Mouse (Mus musculus): Measurements from ENCODE around the gene Galns.

Gene Galns

GRCm38 (mm10) chr8:122611295-122612133, at the start of gene Galns, which contains the start of gene Trappc2l:
TSS of gene Galns (minus strand) at chr8:122611463.
TSS of gene Trappc2l (plus strand) at chr8:122611640.
- peak; percentile 93 to 95 for DNase-seq (ENCODE audit: low read depth in 2 of 2, low spot score in 2 of 2)

DNA sequence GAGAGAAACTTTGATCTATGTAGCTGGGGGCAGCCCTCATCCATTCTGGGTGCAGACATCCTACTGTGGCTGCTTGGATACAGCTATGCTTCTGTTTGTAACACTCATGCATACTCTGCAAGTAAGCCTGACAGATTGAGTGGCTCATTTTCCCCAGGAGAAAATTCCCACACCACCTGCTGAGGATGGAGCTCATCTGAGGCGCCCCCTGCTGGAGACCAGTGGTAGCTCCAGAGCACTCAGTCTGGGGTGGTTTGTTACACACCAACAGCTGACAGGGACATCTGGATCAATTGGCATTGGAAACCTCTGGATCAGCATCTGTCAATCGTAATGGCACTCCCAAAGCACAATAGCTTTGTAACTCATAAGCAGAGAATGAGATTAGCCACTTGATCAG, 48.8 kb upstream of the Galns start:
- peak; percentile 20 to 57 for DNase-seq (ENCODE audit: low read depth in 2 of 2, low spot score in 2 of 2)

DNA sequence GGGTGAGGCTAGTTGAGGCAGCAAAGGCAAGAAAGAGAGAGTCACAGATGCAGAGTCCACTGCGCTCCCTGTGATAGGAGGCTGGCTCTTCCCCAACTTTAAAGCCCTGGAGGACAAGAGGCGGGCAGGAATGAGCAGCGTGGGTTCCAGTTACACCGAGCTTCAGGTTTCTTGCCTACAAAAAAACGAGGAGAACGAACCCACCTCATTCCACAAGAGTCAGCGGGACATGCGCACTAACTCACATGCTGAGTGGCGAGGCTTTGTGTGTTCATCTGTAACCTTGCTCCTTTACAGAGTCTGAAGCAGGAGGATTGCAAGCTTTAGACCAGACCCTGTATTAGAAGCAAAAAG, 47.5 kb upstream of the Galns start:
- no peak for DNase-seq (ENCODE audit: low read depth in 2 of 2, low spot score in 2 of 2)

DNA sequence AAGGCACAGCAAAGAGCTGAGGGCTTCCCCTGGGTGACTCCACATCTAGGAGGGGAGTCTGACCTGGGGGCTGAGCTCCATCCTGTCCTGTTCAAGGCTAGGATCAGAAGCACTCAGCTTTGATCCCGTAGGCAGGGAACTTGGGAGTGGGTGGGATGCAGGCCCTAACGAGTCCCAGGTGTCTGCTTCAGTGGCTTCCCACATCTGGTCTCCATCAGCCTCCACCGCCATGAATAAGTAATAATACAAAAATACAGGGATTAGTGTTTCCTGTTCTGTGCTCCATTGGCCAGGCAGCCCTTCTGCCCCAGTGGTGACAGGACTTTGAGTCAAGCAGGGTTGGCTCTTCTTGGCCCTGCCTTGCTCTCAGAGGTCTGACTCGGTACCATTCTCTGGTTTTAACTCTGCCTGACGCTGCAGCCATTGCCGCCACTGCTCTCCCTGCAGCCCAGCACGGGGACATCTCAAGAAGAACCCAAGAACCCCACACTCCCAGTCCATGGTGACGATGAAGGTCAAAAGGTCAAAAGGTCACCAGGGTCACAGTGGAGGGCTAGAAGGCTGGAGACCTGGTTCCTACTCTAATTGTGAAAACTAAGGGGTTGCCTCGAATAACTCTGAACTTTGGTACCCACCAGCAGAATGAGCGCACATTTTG, 47.0 kb upstream of the Galns start:
- no peak for DNase-seq (ENCODE audit: low read depth in 2 of 2, low spot score in 2 of 2)

- no peak for DNase-seq (ENCODE audit: low read depth in 2 of 2, low spot score in 2 of 2)
Observed at GRCm38 (mm10) chr8:122656056-122656999, 45.1 kb upstream of the Galns start.

DNA sequence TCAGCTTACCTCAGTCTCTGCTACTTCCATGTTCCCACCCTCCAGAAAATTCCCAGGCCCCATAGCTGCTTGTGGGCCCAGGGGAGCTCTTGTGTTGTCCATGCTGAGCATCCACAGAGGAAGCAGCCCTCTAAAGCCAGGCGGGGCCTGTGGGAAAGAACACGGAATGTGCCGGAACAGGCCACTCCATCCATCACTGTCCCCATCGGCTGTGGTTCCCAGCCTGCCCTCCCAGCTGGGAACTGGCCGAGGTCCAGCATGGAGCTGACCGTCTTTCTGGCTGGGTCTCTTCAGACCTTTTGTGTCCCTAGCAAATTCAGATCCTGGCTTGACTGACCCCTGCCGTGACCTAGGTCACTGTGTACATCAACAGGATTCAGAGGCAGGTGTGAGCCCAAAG, 43.5 kb upstream of the Galns start:
- no peak for DNase-seq (ENCODE audit: low read depth in 2 of 2, low spot score in 2 of 2)

DNA sequence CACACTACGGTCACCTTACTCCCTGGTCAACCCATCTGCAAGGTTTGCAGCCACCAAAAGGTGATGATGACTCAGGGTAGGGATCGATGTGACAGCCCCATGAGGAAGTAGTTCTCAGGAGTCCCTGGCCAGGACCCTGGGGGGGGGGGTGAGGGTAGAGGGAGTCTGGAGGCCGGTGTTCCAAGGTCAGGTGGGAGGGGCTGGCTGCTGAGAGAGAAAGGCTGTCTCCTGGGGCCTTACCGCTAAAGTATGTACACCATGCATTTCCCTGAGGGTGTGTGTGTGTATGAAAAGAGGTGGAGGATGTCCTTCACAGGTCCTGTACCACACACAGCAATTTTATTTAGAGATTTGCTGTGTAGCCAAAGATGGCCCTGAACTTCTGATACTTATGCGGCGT, 41.4 kb upstream of the Galns start:
- no peak for DNase-seq (ENCODE audit: low read depth in 2 of 2, low spot score in 2 of 2)

- no peak for DNase-seq (ENCODE audit: low read depth in 2 of 2, low spot score in 2 of 2)
Observed at GRCm38 (mm10) chr8:122651326-122651921, 40.2 kb upstream of the Galns start.

GRCm38 (mm10) chr8:122648192-122648970, 37.1 kb upstream of the Galns start:
- no peak for DNase-seq (ENCODE audit: low read depth in 2 of 2, low spot score in 2 of 2)

DNA sequence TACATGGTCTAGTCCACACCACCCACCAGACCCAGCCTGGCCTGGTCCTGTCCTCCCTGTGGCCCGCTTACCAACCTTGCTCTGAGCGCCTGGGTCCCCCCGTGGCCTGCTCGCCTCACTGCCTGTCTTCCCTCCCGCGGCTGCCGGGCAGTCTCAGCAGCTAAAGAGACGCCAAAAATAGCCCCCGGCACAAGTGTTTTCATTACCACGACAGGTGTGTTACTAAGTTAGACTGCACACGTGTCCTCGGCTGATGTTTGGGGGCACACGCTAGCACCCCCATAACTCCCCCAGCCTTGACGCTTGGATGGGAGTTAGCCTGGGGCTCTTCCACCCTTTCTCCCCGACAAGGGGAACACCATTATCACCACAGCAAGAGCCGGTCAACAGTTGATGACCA, 35.1 kb upstream of the Galns start:
- DNase-seq (ENCODE audit: low read depth in 2 of 2, low spot score in 2 of 2): no peak

DNA sequence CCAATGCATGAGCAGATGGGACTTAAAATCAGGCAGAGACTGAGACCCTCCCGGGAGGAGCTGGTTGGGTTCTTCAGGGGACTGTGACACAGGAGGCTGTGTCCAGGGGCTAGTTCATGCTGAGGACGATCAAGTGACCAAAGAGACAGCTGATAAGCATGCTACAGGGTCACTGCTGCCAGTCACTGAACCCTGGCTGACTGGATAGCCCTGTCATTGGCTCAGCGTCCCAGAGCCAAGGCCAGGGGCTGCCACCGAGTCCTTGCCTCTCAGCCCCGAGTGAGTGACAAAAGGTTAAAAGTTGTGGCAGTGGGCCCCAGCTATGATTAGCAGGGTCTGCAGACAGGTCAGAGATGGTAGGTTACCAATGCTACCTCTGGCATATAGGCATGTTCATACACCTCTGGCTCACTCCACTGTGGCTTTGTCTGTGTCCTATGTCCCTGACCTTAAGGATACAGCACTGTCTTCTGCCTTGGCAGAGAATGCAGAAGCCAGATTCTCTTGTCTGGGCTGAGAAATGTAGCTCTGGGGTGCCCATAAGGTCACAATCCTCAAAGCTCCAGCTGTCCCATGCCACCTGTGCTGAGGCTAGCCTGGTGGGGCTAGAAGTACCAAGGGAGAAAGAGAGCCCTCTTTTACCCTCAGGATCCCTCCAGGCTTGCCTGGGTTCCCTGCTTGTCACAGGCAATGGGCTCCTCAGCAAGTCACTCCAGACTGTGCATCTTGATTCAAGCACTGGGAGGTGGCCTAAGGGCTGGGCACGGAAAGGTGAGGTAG, 33.1 kb upstream of the Galns start:
- DNase-seq (ENCODE audit: low read depth in 2 of 2, low spot score in 2 of 2): no peak

DNA sequence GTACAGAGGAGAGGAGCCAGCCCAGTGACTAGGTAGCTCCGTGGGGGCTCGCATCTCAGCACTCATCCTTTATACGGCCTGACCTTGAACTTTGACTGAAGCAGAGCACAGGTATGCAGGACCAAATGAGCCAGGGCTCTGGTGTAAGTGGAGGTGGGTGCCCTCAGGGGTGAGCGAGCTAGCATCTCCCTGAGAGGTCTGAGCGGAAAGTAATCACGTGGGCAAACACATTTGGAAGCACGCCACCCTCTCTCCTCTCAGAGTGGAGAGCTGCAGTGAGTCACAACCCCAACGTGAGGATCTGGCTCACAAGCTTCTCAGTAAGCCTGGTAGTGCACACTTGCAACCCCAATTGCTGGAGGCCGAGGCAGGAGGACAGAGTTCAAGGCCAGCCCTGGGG, 30.8 kb upstream of the Galns start:
- no peak for DNase-seq (ENCODE audit: low read depth in 2 of 2, low spot score in 2 of 2)

DNA sequence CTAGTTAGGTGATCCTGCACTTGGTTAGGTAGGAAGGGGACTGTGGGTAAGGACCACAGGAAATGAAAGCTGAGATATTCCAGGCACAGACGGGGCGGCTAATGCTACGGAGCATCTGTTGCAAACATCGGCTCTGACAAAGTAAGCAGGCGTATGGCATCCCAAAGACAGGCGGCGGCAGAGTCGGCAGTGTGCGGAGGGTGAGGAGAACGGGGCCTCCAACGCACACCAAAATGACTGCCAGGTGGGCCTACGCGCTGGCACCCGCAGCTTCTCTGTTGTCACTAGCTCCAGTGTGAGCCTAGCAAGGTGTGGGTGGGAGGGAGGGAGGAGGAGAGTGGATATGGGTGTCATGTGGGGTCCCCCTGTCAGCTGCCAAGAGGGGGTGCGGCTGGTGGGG, 30.1 kb upstream of the Galns start:
- DNase-seq (ENCODE audit: low read depth in 2 of 2, low spot score in 2 of 2): no peak

DNA sequence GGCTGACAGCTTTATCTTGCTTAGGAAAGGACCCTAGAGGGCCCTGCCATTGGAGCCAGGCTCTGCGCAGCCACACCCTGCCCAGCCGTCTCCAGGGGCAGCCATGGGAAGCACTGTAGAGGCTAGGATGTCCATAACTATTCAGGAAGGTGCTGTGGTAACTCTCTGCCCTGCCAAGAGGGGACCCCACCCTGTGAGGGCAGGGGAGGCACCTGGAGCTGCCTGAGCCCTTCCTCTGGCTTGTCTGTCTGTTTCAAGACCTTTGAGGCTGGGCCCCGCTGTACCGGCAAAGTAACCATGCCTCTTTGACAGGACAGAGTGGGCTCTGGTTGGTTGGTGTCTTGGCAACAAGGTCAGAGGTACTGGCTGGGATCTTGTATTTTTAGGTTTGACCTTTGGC, 29.6 kb upstream of the Galns start:
- DNase-seq (ENCODE audit: low read depth in 2 of 2, low spot score in 2 of 2): no peak

DNA sequence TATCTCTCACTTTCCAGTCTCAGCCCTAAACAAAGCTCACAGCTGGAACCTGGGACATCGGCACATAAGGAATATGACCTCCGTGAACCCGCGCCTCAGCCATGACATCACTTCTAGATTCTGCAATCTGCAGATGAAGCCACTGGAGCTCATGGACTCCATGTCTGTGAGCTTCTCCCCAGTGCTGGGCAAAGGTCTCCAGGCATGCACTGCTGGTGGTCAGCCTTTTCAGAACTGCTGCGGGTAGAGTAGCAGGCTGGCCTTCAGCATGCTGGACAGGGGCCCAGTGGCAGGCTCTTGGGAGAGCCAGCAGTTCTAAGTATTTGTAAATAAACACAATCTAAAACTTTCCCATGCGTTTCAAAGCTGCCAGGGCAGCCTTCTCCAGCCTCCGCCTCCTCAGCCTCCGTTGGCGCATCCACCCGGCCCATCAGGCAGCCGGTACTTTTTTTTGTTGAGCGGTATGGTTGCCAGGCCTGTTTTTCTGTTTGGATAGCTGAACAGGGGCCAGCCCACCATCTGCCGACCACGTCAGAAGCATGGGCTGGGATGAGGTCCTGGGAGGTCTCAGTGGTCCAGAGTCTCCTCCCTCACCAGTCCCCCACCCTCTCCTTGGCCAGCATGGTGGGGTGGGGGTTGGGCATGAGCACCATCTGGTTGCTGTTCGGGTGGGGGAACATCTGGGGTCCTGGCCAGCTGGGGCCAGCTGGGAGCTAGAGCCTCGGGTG, 28.4 kb upstream of the Galns start:
- DNase-seq (ENCODE audit: low read depth in 2 of 2, low spot score in 2 of 2): no peak

GRCm38 (mm10) chr8:122638601-122639000, 27.3 kb upstream of the Galns start:
- no peak for DNase-seq (ENCODE audit: low read depth in 2 of 2, low spot score in 2 of 2)

DNA sequence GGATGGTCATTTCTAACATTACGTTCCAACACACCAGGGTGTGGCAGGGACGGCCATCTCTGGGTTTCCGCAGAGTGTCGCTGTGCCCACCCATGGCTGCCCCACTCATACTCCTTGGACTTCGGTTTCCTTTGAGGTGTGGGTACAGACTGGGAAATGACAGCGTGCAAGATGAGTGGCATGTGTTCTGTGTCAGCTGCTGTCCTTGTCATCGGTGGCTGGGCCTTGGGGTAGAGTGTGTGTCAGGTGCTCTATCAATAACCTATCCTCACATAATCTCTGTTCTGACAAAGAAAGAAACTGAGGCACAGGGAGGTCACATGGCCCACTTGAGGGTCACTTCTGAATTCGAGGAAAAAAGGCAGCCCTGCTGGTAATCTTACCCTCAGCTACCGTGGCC, 26.0 kb upstream of the Galns start:
- no peak for DNase-seq (ENCODE audit: low read depth in 2 of 2, low spot score in 2 of 2)

GRCm38 (mm10) chr8:122636803-122637175, 25.5 kb upstream of the Galns start:
- DNase-seq (ENCODE audit: low read depth in 2 of 2, low spot score in 2 of 2): no peak

All from CD8-positive naive resting alpha-beta T cell, adult 2 months (primary cell).